Mouse (Mus musculus): Measurements from ENCODE around the gene Cpeb1. TPM values are rescaled to one million over a fixed set of nuclear protein-coding genes. Genes with fewer than 3 reads are reported as not detected.

Gene Cpeb1
- polyA plus RNA-seq, 1 experiment from 2014 or later, result 2.0 TPM

GRCm38 (mm10) chr7:81339783-81340182 is 115.5 kb downstream of the Cpeb1 start:
- H3K36me3 ChIP-seq, result peaks cover 47% of the 10 kb centered on the region
- no peak overlapping the region for H3K4me3 ChIP-seq
- H3K4me1 ChIP-seq, result peaks cover 28% of the 10 kb centered on the region
- no peaks in the 10 kb centered on the region for H3K27me3 ChIP-seq
- 83% methylated on average over 4 of the region's 4 CpGs for WGBS
- no peak for ATAC-seq (replicated peaks)
- H3K9ac ChIP-seq (replicated peaks), result no peak overlapping the region
- no peak overlapping the region for H3K4me2 ChIP-seq (replicated peaks)
- H3K9me3 ChIP-seq, result no peaks in the 10 kb centered on the region
- no peak overlapping the region for H3K27ac ChIP-seq (replicated peaks)

DNA sequence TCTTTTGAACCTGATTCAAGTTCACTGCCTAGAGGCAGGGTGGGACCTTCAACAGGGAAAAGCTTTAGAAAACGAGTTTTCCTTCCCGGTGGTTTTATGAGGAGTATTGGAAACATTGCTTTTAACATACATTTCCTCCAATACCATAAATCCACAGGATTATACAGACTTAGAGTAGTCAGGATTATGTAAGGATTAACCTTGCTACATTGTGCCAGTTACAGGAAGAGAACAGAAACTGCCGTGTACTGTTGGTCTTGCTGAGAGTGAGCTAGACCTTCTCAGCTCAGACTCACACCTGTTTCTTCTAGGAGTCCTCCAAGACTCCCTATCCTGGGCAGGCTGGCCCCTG is 116.8 kb downstream of the Cpeb1 start:
- Histone ChIP-seq H3K36me3 (peaks cover 46% of the 10 kb centered on the region), H3K4me1 (peaks cover 20% of the 10 kb centered on the region)
- 85% methylated on average over 3 of the region's 3 CpGs for WGBS

DNA sequence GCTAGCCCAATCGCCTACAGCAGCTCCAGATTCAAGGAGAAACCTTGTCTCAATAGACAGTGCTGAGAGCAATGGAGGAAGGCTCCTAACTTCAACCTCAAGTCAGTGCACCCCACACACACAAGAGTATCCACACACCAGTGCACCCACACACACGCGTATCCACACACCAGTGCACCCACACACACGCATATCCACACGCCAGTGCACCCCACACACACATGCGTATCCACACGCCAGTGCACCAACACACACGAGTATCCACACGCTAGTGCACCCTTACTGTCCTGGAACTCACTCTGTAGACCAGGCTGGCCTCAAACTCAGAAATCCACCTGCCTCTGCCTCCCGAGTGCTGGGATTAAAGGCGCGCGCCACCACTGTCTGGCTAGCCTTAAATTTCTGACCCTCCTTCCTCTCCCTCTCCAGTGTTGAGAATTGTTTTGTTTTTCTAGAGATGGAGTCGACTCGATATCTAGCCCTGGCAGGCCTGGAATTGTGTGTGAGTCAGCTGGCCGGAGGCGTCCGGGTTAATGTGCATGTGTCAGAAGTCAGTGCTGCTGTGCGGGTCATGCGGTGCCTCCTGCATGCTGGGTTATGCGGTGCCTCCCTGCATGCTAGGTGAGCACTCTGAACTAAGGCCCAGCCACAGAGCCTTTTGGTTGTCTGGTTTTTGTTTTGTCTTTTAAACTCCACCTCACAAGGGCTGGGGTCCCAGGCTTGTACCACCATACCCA is 117.3 kb downstream of the Cpeb1 start:
- Histone ChIP-seq H3K4me1 (peaks cover 15% of the 10 kb centered on the region), H3K4me2 (replicated peaks) (no peak overlapping the region), H3K4me3 (no peak overlapping the region), H3K9me3 (no peaks in the 10 kb centered on the region), H3K27ac (replicated peaks) (no peak overlapping the region), H3K36me3 (peaks cover 42% of the 10 kb centered on the region), H3K9ac (replicated peaks) (no peak overlapping the region), H3K27me3 (no peaks in the 10 kb centered on the region)
- 93% methylated on average over 21 of the region's 21 CpGs for WGBS
- no peak for ATAC-seq (replicated peaks)

More for the DNA sequence above, 116.8 kb downstream of the Cpeb1 start:
- Histone ChIP-seq H3K9me3 (no peaks in the 10 kb centered on the region), H3K27ac (replicated peaks) (no peak overlapping the region), H3K27me3 (no peaks in the 10 kb centered on the region), H3K9ac (replicated peaks) (no peak overlapping the region), H3K4me3 (no peak overlapping the region), H3K4me2 (replicated peaks) (no peak overlapping the region)
- ATAC-seq (replicated peaks), result no peak

DNA sequence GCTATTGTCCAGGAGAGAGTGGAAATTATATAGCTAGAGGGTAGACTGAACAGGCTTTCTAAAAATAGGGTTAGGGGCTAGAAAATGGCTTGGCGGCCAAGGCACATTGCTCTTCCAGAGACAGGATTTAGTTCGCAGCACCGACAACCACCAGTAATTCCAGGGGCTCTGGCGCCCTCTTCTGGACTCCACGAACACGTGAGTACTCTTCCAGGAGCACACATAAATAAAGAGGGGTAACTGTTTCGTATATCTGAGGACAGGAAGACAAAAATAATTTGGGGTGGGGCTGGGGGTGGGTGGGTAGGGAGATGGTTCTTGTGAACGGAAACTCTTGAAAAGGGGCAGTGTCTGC is 118.9 kb downstream of the Cpeb1 start:
- Histone ChIP-seq H3K9me3 (no peaks in the 10 kb centered on the region), H3K4me3 (no peak overlapping the region), H3K27ac (replicated peaks) (no peak overlapping the region), H3K4me2 (replicated peaks) (no peak overlapping the region), H3K27me3 (no peaks in the 10 kb centered on the region), H3K9ac (replicated peaks) (no peak overlapping the region), H3K36me3 (peaks cover 37% of the 10 kb centered on the region), H3K4me1 (peaks cover 3% of the 10 kb centered on the region; the same call in 1 of the 2 replicates)
- no peak for ATAC-seq (replicated peaks)
- 30% methylated on average over 8 of the region's 8 CpGs for WGBS

DNA sequence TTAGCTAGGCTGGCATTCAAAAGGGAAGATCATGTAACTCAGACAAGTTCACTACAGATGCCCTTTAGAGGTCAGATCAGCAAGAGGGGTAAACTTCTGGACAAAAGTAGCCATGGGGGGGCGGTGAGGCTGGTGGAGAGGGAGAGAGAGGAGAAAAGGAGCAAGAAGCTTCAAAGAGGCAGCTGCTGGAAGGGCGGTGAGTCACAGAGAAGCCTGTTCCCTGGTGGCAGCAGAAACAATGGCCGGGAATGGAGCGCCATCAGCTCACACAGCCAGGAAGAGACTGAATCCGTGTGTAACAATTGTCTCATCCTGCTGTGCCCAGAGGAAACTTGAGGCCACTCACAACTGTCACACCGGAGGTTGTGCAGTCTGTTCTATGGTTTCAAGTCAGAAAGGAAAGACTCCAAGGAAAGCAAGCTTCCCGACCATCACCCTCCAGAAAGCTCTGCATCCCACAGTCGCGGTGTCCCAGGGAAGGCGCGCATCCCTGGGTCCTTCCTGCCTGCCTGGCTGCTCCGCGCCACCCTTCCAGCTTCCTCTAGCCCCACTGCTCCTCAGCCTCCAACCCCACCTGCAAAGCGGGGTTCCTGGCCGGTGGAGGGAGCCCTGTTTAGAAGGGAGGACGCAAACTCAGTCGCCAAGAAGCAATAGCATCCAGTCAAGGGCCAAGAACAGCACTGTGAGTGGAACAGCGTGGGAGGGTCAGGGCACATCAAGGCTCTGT is 119.4 kb downstream of the Cpeb1 start:
- Histone ChIP-seq H3K27ac (replicated peaks) (no peak overlapping the region), H3K9me3 (no peaks in the 10 kb centered on the region), H3K9ac (replicated peaks) (no peak overlapping the region), H3K36me3 (peaks cover 31% of the 10 kb centered on the region), H3K27me3 (no peaks in the 10 kb centered on the region), H3K4me1 (peaks cover 3% of the 10 kb centered on the region; the same call in 1 of the 2 replicates), H3K4me2 (replicated peaks) (no peak overlapping the region), H3K4me3 (no peak overlapping the region)
- WGBS, result 49% methylated on average over 18 of the region's 18 CpGs
- 0 out of 2 replicates have a peak, but pooled peaks have one; percentile 11 for ATAC-seq (replicated peaks)

GRCm38 (mm10) chr7:81331851-81332250 is 123.4 kb downstream of the Cpeb1 start:
- H3K9me3 ChIP-seq, result no peaks in the 10 kb centered on the region
- H3K4me1 ChIP-seq, result peaks cover 3% of the 10 kb centered on the region; the same call in 1 of the 2 replicates
- no peak overlapping the region for H3K4me3 ChIP-seq
- no peaks in the 10 kb centered on the region for H3K27me3 ChIP-seq
- no peak overlapping the region for H3K4me2 ChIP-seq (replicated peaks)
- no peak overlapping the region for H3K27ac ChIP-seq (replicated peaks)
- 81% methylated on average over 7 of the region's 7 CpGs for WGBS
- no peak overlapping the region for H3K9ac ChIP-seq (replicated peaks)
- H3K36me3 ChIP-seq, result peaks cover 10% of the 10 kb centered on the region
- no peak for ATAC-seq (replicated peaks)

DNA sequence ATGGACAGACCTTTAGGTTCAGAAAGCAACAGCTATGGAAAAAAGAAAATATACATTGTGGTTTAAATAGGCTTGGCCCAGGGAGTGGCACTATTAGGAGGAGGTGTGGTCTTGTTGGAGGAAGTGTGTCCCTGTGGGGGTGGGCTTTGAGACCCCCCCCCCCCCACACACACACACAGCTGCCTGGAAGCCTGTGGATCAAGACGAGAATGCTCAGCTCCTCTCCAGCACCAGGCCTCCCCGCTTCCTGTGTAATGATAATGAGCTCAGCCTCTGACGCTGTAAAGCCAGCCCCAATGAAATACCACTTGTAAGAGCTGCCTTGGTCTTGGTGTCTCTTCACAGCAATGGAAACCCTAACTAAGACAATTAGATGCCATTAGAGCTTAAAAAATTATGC is 124.5 kb downstream of the Cpeb1 start:
- no peak overlapping the region for H3K4me2 ChIP-seq (replicated peaks)
- H3K4me1 ChIP-seq, result no peaks in the 10 kb centered on the region
- no peak overlapping the region for H3K4me3 ChIP-seq
- H3K27me3 ChIP-seq, result no peaks in the 10 kb centered on the region
- no peak for ATAC-seq (replicated peaks)
- 29% methylated on average over 3 of the region's 3 CpGs for WGBS
- H3K27ac ChIP-seq (replicated peaks), result no peak overlapping the region
- no peak overlapping the region for H3K9ac ChIP-seq (replicated peaks)
- no peaks in the 10 kb centered on the region for H3K9me3 ChIP-seq
- H3K36me3 ChIP-seq, result peaks cover 10% of the 10 kb centered on the region

DNA sequence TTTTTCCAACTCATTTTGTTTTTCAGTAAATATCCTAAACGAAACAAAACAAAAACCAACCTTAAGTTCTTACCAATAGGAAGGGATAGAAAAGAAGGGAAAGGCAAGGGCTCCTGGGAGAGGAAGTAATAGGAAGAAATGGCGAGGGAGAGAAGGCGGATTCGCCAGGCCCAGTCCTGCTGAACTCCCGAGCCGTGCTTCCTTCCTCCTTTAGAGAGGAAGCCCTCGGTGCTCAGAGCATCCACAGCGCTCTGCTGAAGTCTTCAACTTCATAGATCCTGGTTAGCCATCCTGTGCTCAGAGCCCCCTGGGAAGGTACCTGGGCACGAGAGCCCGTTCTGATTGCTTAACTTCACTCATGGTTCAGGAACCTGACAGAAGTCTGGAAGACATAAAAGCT is 127.6 kb downstream of the Cpeb1 start:
- no peak overlapping the region for H3K4me2 ChIP-seq (replicated peaks)
- no peak overlapping the region for H3K27ac ChIP-seq (replicated peaks)
- ATAC-seq (replicated peaks), result no peak
- no peak overlapping the region for H3K9ac ChIP-seq (replicated peaks)
- no peaks in the 10 kb centered on the region for H3K27me3 ChIP-seq
- H3K36me3 ChIP-seq, result peaks cover 5% of the 10 kb centered on the region
- H3K9me3 ChIP-seq, result no peaks in the 10 kb centered on the region
- no peaks in the 10 kb centered on the region for H3K4me1 ChIP-seq
- H3K4me3 ChIP-seq, result no peak overlapping the region
- WGBS, result 87% methylated on average over 10 of the region's 10 CpGs

DNA sequence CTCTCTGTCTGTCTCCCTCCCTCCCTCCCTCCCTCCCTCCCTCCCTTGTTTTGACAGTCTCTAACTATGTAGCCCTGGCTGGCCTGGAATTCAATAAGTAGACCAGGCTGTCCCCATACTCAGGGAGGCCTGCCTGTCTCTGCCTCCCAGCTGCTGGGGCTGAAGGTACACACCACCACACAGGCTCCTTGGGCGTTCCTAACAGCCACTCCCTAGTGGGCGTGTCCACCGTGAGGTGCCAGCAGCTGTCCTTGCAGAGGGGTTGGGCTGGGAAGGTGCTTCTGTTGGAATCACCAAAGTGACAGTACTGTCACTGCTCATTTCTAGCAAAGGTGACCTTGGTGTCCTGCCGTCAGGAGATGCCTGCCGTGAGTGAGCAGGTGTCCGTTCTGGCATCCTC is 128.4 kb downstream of the Cpeb1 start:
- Histone ChIP-seq H3K36me3 (no peaks in the 10 kb centered on the region), H3K9me3 (no peaks in the 10 kb centered on the region), H3K4me3 (no peak overlapping the region), H3K4me1 (no peaks in the 10 kb centered on the region), H3K27me3 (no peaks in the 10 kb centered on the region), H3K4me2 (replicated peaks) (no peak overlapping the region), H3K9ac (replicated peaks) (no peak overlapping the region), H3K27ac (replicated peaks) (no peak overlapping the region)
- no peak for ATAC-seq (replicated peaks)
- WGBS, result 91% methylated on average over 6 of the region's 6 CpGs

DNA sequence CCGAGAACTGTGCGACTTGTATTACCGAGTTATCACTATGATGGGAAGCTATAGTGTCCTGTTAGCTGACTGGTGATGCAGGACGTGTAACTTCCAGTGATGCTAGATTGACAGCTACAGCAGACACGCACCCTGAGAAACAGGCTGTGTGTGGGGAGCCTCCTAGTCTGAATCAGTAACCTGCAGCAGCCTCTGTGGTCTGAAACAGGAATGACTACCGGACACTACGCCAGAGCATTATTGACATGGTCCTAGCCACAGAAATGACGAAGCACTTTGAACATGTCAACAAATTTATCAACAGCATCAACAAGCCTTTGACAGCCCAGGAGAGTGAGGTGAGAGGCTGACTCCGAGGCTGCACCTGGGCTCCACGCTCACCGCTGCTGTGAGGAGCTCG is 129.2 kb downstream of the Cpeb1 start:
- WGBS, result 94% methylated on average over 12 of the region's 12 CpGs
- ATAC-seq (replicated peaks), result no peak

DNA sequence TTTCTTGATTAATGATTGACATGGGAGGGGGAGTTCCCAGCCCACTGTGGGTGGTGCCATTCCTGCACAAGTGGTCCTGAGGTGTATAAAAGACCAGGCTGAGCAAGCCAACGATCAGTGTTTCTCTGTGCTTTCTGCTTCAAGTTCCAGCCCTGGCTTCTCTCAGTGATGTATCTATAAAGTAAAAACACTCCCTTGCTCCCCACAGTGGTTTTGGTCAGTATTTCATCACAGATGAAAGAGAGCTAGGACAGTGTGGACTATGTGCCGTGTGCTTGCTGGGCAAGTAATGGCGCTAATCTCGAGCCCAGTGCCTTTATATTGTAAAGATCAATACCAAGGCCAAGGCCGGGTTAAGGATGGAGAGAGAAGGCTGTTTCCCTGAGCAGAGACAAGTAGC is 133.5 kb downstream of the Cpeb1 start:
- Histone ChIP-seq H3K36me3 (no peaks in the 10 kb centered on the region), H3K27me3 (no peaks in the 10 kb centered on the region), H3K27ac (replicated peaks) (no peak overlapping the region), H3K9me3 (no peaks in the 10 kb centered on the region), H3K4me1 (no peaks in the 10 kb centered on the region), H3K4me2 (replicated peaks) (no peak overlapping the region), H3K9ac (replicated peaks) (no peak overlapping the region), H3K4me3 (no peak overlapping the region)
- WGBS, result 78% methylated on average over 5 of the region's 5 CpGs
- no peak for ATAC-seq (replicated peaks)

More for the DNA sequence above, 129.2 kb downstream of the Cpeb1 start:
- Histone ChIP-seq H3K4me3 (no peak overlapping the region), H3K4me2 (replicated peaks) (no peak overlapping the region), H3K4me1 (no peaks in the 10 kb centered on the region), H3K27me3 (no peaks in the 10 kb centered on the region), H3K9me3 (no peaks in the 10 kb centered on the region), H3K9ac (replicated peaks) (no peak overlapping the region), H3K27ac (replicated peaks) (no peak overlapping the region), H3K36me3 (no peaks in the 10 kb centered on the region)

- no peaks in the 10 kb centered on the region for H3K36me3 ChIP-seq
- no peak overlapping the region for H3K27ac ChIP-seq (replicated peaks)
- H3K4me1 ChIP-seq, result no peaks in the 10 kb centered on the region
- no peak overlapping the region for H3K4me3 ChIP-seq
- no peak overlapping the region for H3K9ac ChIP-seq (replicated peaks)
- H3K27me3 ChIP-seq, result no peaks in the 10 kb centered on the region
- no peak for ATAC-seq (replicated peaks)
- H3K9me3 ChIP-seq, result no peaks in the 10 kb centered on the region
- H3K4me2 ChIP-seq (replicated peaks), result no peak overlapping the region
- 89% methylated on average over 6 of the region's 6 CpGs for WGBS
These were observed 135.5 kb downstream of the Cpeb1 start for GRCm38 (mm10) chr7:81319749-81320148.
